Mouse (Mus musculus): Measurements from ENCODE around the gene Tm4sf20. TPM values are rescaled to one million over a fixed set of nuclear protein-coding genes. Genes with fewer than 3 reads are reported as not detected.

Tm4sf20 gene
- polyA plus RNA-seq, 1 experiment from 2014 or later, result not detected

GRCm38 (mm10) chr1:82771022-82771586 is 2.8 kb upstream of the Tm4sf20 start, which contains the start of gene Gm47791:
Gene Gm47791 (minus strand): TSS chr1:82771243.
- Histone ChIP-seq H3K4me3 (no peak within 1 kb of the TSS), H3K4me1 (no peaks in the 10 kb centered on the region), H3K9me3 (no peaks in the 10 kb centered on the region), H3K27ac (no peak within 1 kb of the TSS), H3K27me3 (ENCODE audit: poor library complexity, severe bottlenecking) (no peaks in the 10 kb centered on the region), H3K36me3 (replicated peaks) (no peaks in the 10 kb centered on the region; the same call in 1 of the 2 replicates)
- WGBS, result 91% methylated on average over 14 of the region's 15 CpGs
- DNase-seq (ENCODE audit: extremely low spot score, low spot score), result no peak

GRCm38 (mm10) chr1:82766641-82767040 is 1.6 kb downstream of the Tm4sf20 start:
- no peak overlapping the region for H3K27ac ChIP-seq
- no peak overlapping the region for H3K4me3 ChIP-seq
- H3K4me1 ChIP-seq, result no peaks in the 10 kb centered on the region
- H3K27me3 ChIP-seq (ENCODE audit: poor library complexity, severe bottlenecking), result no peaks in the 10 kb centered on the region
- H3K9me3 ChIP-seq, result no peaks in the 10 kb centered on the region
- WGBS, result 89% methylated on average over 4 of the region's 4 CpGs
- peaks cover 13% of the 10 kb centered on the region for H3K36me3 ChIP-seq (replicated peaks)
- DNase-seq (ENCODE audit: extremely low spot score, low spot score), result no peak

DNA sequence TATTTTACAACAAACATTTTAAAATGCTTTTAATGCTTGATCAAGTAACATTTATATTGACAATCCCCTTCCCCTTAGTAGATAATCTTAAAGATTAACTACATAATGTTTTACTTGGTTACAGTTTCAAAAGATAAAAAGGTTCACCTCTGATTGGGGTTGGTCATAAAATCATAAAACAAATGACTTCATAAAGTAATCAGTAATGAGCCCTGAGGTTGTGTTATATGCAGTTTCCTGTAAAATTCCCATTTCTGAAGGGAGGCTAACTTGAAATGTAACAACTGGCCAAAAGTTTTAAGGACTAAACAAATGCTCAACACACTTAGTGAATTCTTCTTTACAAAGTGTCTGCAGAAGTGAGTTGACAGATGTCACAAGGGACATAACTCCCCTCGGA is 2.0 kb downstream of the Tm4sf20 start:
- DNase-seq (ENCODE audit: extremely low spot score, low spot score), result no peak
- Histone ChIP-seq H3K4me1 (no peaks in the 10 kb centered on the region), H3K27ac (no peak overlapping the region), H3K27me3 (ENCODE audit: poor library complexity, severe bottlenecking) (no peaks in the 10 kb centered on the region), H3K4me3 (no peak overlapping the region), H3K9me3 (no peaks in the 10 kb centered on the region), H3K36me3 (replicated peaks) (peaks cover 17% of the 10 kb centered on the region)
- 81% methylated on average over 1 of the region's 1 CpGs for WGBS

DNA sequence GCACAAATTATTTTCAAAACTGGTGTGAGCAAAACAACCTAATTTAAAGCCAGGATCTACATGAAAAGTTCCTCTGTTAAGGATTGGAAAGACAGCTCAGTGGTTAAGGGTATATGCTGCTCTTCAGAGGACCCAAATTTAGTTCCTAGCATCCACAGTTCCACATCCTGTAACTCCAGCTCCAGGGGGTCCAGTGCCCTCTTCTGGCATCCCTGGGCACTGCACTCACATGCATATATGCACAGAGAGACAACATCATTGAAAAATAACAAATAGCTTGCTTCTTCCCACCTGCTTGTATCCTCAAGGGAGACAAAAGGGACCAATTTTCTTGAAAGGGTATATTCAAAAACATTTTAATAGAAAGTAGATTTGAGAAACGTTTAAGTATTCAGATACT is 6.0 kb downstream of the Tm4sf20 start:
- Histone ChIP-seq H3K4me3 (no peak overlapping the region), H3K36me3 (replicated peaks) (peaks cover 36% of the 10 kb centered on the region), H3K27me3 (ENCODE audit: poor library complexity, severe bottlenecking) (no peaks in the 10 kb centered on the region), H3K9me3 (no peaks in the 10 kb centered on the region), H3K27ac (no peak overlapping the region), H3K4me1 (no peaks in the 10 kb centered on the region)
- DNase-seq (ENCODE audit: extremely low spot score, low spot score), result no peak
- WGBS, result 79% methylated on average over 1 of the region's 1 CpGs

DNA sequence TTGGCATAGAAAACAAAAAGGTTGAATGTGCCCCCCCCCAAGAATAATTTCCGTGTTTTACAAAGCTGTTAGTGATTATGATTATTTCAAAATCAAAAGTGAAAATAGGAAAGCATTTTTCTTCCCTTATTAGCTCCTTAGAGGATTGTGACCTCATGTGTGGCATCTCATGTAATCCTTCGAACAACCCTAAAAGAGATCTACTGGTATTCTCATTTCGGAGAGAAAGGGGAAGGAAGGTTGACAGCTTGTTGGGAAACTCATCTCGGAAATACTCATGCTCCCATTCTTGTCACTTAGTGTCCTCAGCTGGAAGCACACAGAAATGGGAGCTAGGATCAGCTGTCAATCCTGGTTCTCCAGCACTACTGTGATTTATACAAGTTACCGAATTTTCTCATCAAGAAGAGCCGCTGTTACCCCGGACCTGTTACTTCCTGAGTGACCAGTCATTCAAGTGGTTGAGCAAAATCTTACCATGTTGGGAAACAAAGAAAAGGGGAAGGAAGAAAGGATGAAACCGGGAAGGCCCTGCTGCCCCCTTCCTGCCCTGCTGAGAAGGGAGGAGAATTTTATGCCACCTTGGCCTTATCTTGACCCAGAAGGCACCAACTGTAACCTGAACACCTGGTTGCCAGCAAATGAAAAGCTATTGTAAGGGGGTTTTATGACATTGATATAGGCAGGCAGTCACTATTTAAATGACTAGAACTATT is 6.6 kb downstream of the Tm4sf20 start:
- H3K27ac ChIP-seq, result no peak overlapping the region
- DNase-seq (ENCODE audit: extremely low spot score, low spot score), result no peak
- no peak overlapping the region for H3K4me3 ChIP-seq
- no peaks in the 10 kb centered on the region for H3K4me1 ChIP-seq
- 95% methylated on average over 8 of the region's 8 CpGs for WGBS
- no peaks in the 10 kb centered on the region for H3K27me3 ChIP-seq (ENCODE audit: poor library complexity, severe bottlenecking)
- H3K36me3 ChIP-seq (replicated peaks), result peaks cover 40% of the 10 kb centered on the region
- no peaks in the 10 kb centered on the region for H3K9me3 ChIP-seq

DNA sequence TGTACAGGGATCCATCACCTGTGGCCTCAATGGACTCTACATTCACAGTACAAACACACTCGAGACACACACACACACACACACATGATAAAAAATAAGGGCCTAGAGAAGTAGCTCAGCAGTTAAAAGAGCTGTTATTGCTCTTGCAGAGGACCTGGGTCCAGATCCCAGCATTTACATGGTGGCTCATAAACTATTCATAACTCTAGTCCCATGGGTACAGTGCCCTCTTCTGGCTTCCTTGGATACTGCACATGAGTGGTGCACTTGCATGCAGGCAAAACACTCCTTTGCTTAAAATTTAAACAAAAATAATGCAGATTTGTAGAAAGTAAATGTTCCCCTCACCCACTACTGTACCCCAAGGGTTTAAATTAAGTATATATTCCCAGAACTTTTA is 8.7 kb downstream of the Tm4sf20 start:
- WGBS, result 90% methylated on average over 1 of the region's 1 CpGs
- no peak overlapping the region for H3K4me3 ChIP-seq
- H3K27me3 ChIP-seq (ENCODE audit: poor library complexity, severe bottlenecking), result no peaks in the 10 kb centered on the region
- H3K36me3 ChIP-seq (replicated peaks), result peaks cover 57% of the 10 kb centered on the region
- no peaks in the 10 kb centered on the region for H3K4me1 ChIP-seq
- H3K27ac ChIP-seq, result no peak overlapping the region
- H3K9me3 ChIP-seq, result no peaks in the 10 kb centered on the region
- DNase-seq (ENCODE audit: extremely low spot score, low spot score), result no peak

- 88% methylated on average over 2 of the region's 2 CpGs for WGBS
Observed at GRCm38 (mm10) chr1:82747714-82748452, 20.4 kb downstream of the Tm4sf20 start.

GRCm38 (mm10) chr1:82746408-82746807 is 21.9 kb downstream of the Tm4sf20 start:
- H3K36me3 ChIP-seq (replicated peaks), result peaks cover 29% of the 10 kb centered on the region
- no peaks in the 10 kb centered on the region for H3K9me3 ChIP-seq
- no peak for DNase-seq (ENCODE audit: extremely low spot score, low spot score)
- H3K4me1 ChIP-seq, result no peaks in the 10 kb centered on the region
- no peak overlapping the region for H3K4me3 ChIP-seq
- no peaks in the 10 kb centered on the region for H3K27me3 ChIP-seq (ENCODE audit: poor library complexity, severe bottlenecking)
- whole genome bisulfite sequencing, result 86% methylated on average over 4 of the region's 4 CpGs
- H3K27ac ChIP-seq, result no peak overlapping the region

More at GRCm38 (mm10) chr1:82747714-82748452, 20.4 kb downstream of the Tm4sf20 start:
- H3K4me3 ChIP-seq, result no peak overlapping the region
- no peaks in the 10 kb centered on the region for H3K4me1 ChIP-seq
- peaks cover 29% of the 10 kb centered on the region for H3K36me3 ChIP-seq (replicated peaks)
- DNase-seq (ENCODE audit: extremely low spot score, low spot score), result no peak
- H3K9me3 ChIP-seq, result no peaks in the 10 kb centered on the region
- no peak overlapping the region for H3K27ac ChIP-seq
- H3K27me3 ChIP-seq (ENCODE audit: poor library complexity, severe bottlenecking), result no peaks in the 10 kb centered on the region

- H3K36me3 ChIP-seq (replicated peaks), result peaks cover 33% of the 10 kb centered on the region
- 97% methylated on average over 3 of the region's 3 CpGs for WGBS
- H3K27me3 ChIP-seq (ENCODE audit: poor library complexity, severe bottlenecking), result no peaks in the 10 kb centered on the region
- no peaks in the 10 kb centered on the region for H3K9me3 ChIP-seq
- no peak overlapping the region for H3K4me3 ChIP-seq
- DNase-seq (ENCODE audit: extremely low spot score, low spot score), result no peak
- no peaks in the 10 kb centered on the region for H3K4me1 ChIP-seq
- no peak overlapping the region for H3K27ac ChIP-seq
Observed at GRCm38 (mm10) chr1:82743962-82744361, 24.3 kb downstream of the Tm4sf20 start.

DNA sequence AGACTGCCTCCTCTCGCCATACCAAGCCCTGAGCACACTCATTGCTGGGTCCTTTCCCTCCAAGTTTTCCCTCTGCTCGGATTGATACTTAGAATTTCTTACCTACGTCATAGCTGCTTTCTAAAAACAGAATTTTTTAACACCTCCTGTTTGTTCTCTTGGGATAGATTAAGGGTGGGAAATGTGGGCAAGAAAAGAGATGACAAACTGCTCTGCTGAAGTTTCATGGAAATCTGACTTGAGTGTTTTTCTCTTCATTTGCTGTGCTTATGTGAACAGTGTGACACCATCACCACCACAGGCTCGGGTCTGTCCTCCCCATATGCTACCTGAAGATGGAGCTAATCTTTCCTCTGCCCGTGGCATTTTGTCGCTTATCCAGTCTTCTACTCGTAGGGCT is 26.7 kb downstream of the Tm4sf20 start:
- Histone ChIP-seq H3K36me3 (replicated peaks) (peaks cover 44% of the 10 kb centered on the region), H3K27me3 (ENCODE audit: poor library complexity, severe bottlenecking) (no peaks in the 10 kb centered on the region), H3K4me1 (no peaks in the 10 kb centered on the region), H3K27ac (no peak overlapping the region), H3K4me3 (no peak overlapping the region), H3K9me3 (no peaks in the 10 kb centered on the region)
- 93% methylated on average over 7 of the region's 7 CpGs for WGBS
- DNase-seq (ENCODE audit: extremely low spot score, low spot score), result no peak

DNA sequence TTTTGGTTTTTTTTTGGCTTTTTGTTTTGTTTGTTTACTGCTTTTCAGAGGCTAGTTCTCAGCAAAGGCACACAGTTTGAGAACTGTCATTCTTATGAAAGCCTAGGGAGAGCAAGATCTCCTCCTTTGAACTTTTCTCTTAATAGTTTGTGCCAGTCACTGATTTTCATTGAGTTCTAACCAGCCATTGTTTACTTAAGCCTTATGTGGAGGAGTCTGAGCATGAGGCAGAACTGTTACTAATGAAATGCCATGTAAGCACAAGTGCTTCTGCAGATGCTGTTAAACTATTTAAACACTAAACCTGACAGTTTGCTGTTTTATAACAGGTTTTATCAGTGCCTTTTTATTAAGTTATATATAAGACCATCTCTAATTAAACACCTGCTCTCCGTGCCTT is 30.2 kb downstream of the Tm4sf20 start:
- no peaks in the 10 kb centered on the region for H3K27me3 ChIP-seq (ENCODE audit: poor library complexity, severe bottlenecking)
- peaks cover 72% of the 10 kb centered on the region for H3K36me3 ChIP-seq (replicated peaks)

GRCm38 (mm10) chr1:82733357-82733756 is 34.9 kb downstream of the Tm4sf20 start:
- no peaks in the 10 kb centered on the region for H3K4me1 ChIP-seq
- DNase-seq (ENCODE audit: extremely low spot score, low spot score), result no peak
- H3K9me3 ChIP-seq, result no peaks in the 10 kb centered on the region
- H3K4me3 ChIP-seq, result no peak overlapping the region
- H3K27ac ChIP-seq, result no peak overlapping the region
- 98% methylated on average over 1 of the region's 1 CpGs for WGBS
- no peaks in the 10 kb centered on the region for H3K27me3 ChIP-seq (ENCODE audit: poor library complexity, severe bottlenecking)
- peaks cover 91% of the 10 kb centered on the region for H3K36me3 ChIP-seq (replicated peaks)

More for the DNA sequence above, 30.2 kb downstream of the Tm4sf20 start:
- DNase-seq (ENCODE audit: extremely low spot score, low spot score), result no peak
- no peak overlapping the region for H3K4me3 ChIP-seq
- no peaks in the 10 kb centered on the region for H3K9me3 ChIP-seq
- H3K4me1 ChIP-seq, result no peaks in the 10 kb centered on the region
- H3K27ac ChIP-seq, result no peak overlapping the region
- 100% methylated on average over 1 of the region's 1 CpGs for WGBS

- no peak overlapping the region for H3K4me3 ChIP-seq
- H3K4me1 ChIP-seq, result peaks cover 12% of the 10 kb centered on the region
- DNase-seq (ENCODE audit: extremely low spot score, low spot score), result no peak
- 95% methylated on average over 5 of the region's 5 CpGs for WGBS
- H3K27ac ChIP-seq, result no peak overlapping the region
- peaks cover 17% of the 10 kb centered on the region for H3K27me3 ChIP-seq (ENCODE audit: poor library complexity, severe bottlenecking)
- H3K9me3 ChIP-seq, result no peaks in the 10 kb centered on the region
- H3K36me3 ChIP-seq (replicated peaks), result peaks cover 33% of the 10 kb centered on the region
Observed at GRCm38 (mm10) chr1:82726482-82726881, 41.8 kb downstream of the Tm4sf20 start.
